Mouse (Mus musculus) lung, embryonic 14.5 days (tissue): ENCODE results near the gene Tpgs1. TPM values are rescaled to one million over a fixed set of nuclear protein-coding genes. Genes with fewer than 3 reads are reported as not detected.

Source experiments
- ATAC-seq: fragments of 200-750 bp; cut with Nextera tagmentation; 2 replicates; pipeline ENCODE4 v1.8.0; 2017; ENCODE audit warnings: mild to moderate bottlenecking, moderate TSS enrichment, moderate library complexity; ENCODE audit not compliant: insufficient read depth
- DNase-seq: peaks from one replicate; pipeline ENCODE4 v3.0.0-alpha.2; 2015
- H3K27ac ChIP-seq: fragments of 300-500 bp; sonication (generic); 2 replicates; pipeline ENCODE4 v1.5.1; 2014; ENCODE audit warnings: low read depth, mild to moderate bottlenecking, moderate library complexity
- H3K27me3 ChIP-seq: fragments of 300-500 bp; sonication (generic); 2 replicates; pipeline ENCODE4 v1.6.1; 2014; ENCODE audit warnings: low read length, control low read depth; ENCODE audit not compliant: insufficient read depth
- H3K36me3 ChIP-seq: fragments of 300-500 bp; sonication (generic); 2 replicates; pipeline ENCODE4 v1.6.1; 2014; ENCODE audit warnings: control low read depth; ENCODE audit not compliant: insufficient read depth
- H3K4me1 ChIP-seq: fragments of 300-500 bp; sonication (generic); 2 replicates; pipeline ENCODE4 v1.6.1; 2014; ENCODE audit warnings: antibody characterized with exemption, control low read depth; ENCODE audit not compliant: insufficient read depth
- H3K4me2 ChIP-seq: fragments of 300-500 bp; sonication (generic); 2 replicates; pipeline ENCODE4 v1.6.1; 2014; ENCODE audit warnings: mild to moderate bottlenecking
- H3K4me3 ChIP-seq: fragments of 300-500 bp; sonication (generic); 2 replicates; pipeline ENCODE4 v1.5.1; 2014; ENCODE audit warnings: low read depth, low read length
- H3K9ac ChIP-seq: fragments of 300-500 bp; sonication (generic); 2 replicates; pipeline ENCODE4 v1.6.1; 2014
- H3K9me3 ChIP-seq: fragments of 300-500 bp; sonication (generic); 2 replicates; pipeline ENCODE4 v1.6.1; 2016; ENCODE audit warnings: low read depth, low read length, control low read depth
- CTCF ChIP-seq: IDR thresholded peaks from 2 replicates; pipeline ENCODE4 v1.5.1; 2016; ENCODE audit warnings: antibody characterized with exemption, low read depth
- WGBS: fragments of 180-500 bp; shearing (Covaris S2); extraction: QIAGEN DNeasy Blood & Tissue Kit; methylation state at CpG from one replicate; pipeline ENCODE4 v1.1.7; 2014; 5-methylcytosine and 5-hydroxymethylcytosine counted together
- polyA plus RNA-seq: library from polyadenylated mRNA; unstranded; fragments of >200 nt; fragmentation: Nextera tagmentation; extraction: Ambion mirVana; gene quantifications from 2 replicates; pipeline ENCODE4 v1.2.1, GENCODE M21; 2014

Tpgs1 gene
- polyA plus RNA-seq, 1 experiment from 2014 or later = 56.4 TPM

DNA sequence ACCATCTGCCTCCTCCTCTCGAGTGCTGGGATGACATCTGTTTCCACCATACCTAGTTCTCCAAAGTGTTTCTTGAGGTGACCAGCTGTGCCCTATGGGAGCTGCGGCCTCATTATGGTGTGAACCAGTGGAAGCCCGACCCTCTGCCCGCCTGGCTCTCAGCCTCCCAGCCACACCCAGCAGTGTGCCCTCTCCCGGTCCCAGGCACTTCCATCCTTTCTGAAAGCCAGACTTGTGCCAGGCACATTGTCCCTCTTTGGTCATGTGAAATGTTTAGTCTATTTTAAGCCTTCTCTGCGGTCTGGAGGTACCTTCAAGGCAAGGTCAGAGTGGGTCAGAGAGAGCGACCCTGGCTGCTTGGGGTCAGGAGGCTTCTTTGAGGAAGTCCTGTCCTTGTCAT lies 54.5 kb downstream of the Tpgs1 start:
- no peak overlapping the region for H3K9ac ChIP-seq
- no peaks in the 10 kb centered on the region for H3K9me3 ChIP-seq
- no peak overlapping the region for H3K4me2 ChIP-seq
- no peaks in the 10 kb centered on the region for H3K4me1 ChIP-seq
- ATAC-seq = no peak
- no peak for TF ChIP-seq CTCF
- no peak overlapping the region for H3K4me3 ChIP-seq
- H3K27me3 ChIP-seq = peaks cover 4% of the 10 kb centered on the region; the same call in 1 of the 2 replicates
- DNase-seq = no peak
- H3K27ac ChIP-seq = no peak overlapping the region
- H3K36me3 ChIP-seq = no peaks in the 10 kb centered on the region
- WGBS = 67% methylated on average over 7 of the region's 7 CpGs

Other genes starting within 250 kb of the Tpgs1 start
- not detected in 2 replicates for gene Vmn2r83, start 200.6 kb upstream of the Tpgs1 start, polyA plus RNA-seq
- gene Plpp2, start 135.6 kb upstream of the Tpgs1 start, polyA plus RNA-seq = 34.9 and 37.1 TPM in 2 replicates
- gene Mier2, start 114.2 kb upstream of the Tpgs1 start, polyA plus RNA-seq = 49.6 and 55.3 TPM in 2 replicates
- gene Theg, start 82.0 kb upstream of the Tpgs1 start, polyA plus RNA-seq = not detected in 2 replicates
- gene C2cd4c, start 55.3 kb upstream of the Tpgs1 start, polyA plus RNA-seq = not detected in 2 replicates
- gene Shc2, start 31.5 kb upstream of the Tpgs1 start, polyA plus RNA-seq = 5.8 and 7.1 TPM in 2 replicates
- not detected in 2 replicates for gene Odf3l2, start 23.6 kb upstream of the Tpgs1 start, polyA plus RNA-seq
- 0.93 and 1.2 TPM in 2 replicates for gene Madcam1, start 4.8 kb upstream of the Tpgs1 start, polyA plus RNA-seq
- 88.2 and 92.9 TPM in 2 replicates for gene Cdc34, start 12.8 kb downstream of the Tpgs1 start, polyA plus RNA-seq
- 0.24 and 0.84 TPM in 2 replicates for gene Gzmm, start 19.7 kb downstream of the Tpgs1 start, polyA plus RNA-seq
- 842 and 871 TPM in 2 replicates for gene Bsg, start 35.1 kb downstream of the Tpgs1 start, polyA plus RNA-seq
- gene Hcn2, start 47.3 kb downstream of the Tpgs1 start, polyA plus RNA-seq = 0.14 TPM in 1 of 2 replicates, not detected in the other
- gene Polrmt, start 77.2 kb downstream of the Tpgs1 start, polyA plus RNA-seq = 44.2 and 44.6 TPM in 2 replicates
- 0.30 and 0.41 TPM in 2 replicates for gene Fgf22, start 85.7 kb downstream of the Tpgs1 start, polyA plus RNA-seq
- gene Rnf126, start 97.6 kb downstream of the Tpgs1 start, polyA plus RNA-seq = 107 and 123 TPM in 2 replicates
- 12.2 and 12.4 TPM in 2 replicates for gene Fstl3, start 107.9 kb downstream of the Tpgs1 start, polyA plus RNA-seq
- gene Prss57, start 121.6 kb downstream of the Tpgs1 start, polyA plus RNA-seq = 0.11 TPM in 1 of 2 replicates, not detected in the other
- 68.1 and 72.4 TPM in 2 replicates for gene Palm, start 124.2 kb downstream of the Tpgs1 start, polyA plus RNA-seq
- gene Misp, start 151.6 kb downstream of the Tpgs1 start, polyA plus RNA-seq = 5.0 and 6.1 TPM in 2 replicates
- gene Ptbp1, start 185.1 kb downstream of the Tpgs1 start, polyA plus RNA-seq = 355 and 366 TPM in 2 replicates
- gene Prtn3, start 205.1 kb downstream of the Tpgs1 start, polyA plus RNA-seq = 3.5 and 3.7 TPM in 2 replicates
- 31.3 and 37.4 TPM in 2 replicates for gene Plppr3, start 205.3 kb downstream of the Tpgs1 start, polyA plus RNA-seq
- gene Elane, start 216.9 kb downstream of the Tpgs1 start, polyA plus RNA-seq = 0.18 and 0.26 TPM in 2 replicates
- gene Cfd, start 221.5 kb downstream of the Tpgs1 start, polyA plus RNA-seq = not detected in 2 replicates
- gene Med16, start 239.6 kb downstream of the Tpgs1 start, polyA plus RNA-seq = 55.5 and 58.7 TPM in 2 replicates
- gene Gm26602, start 241.5 kb downstream of the Tpgs1 start, polyA plus RNA-seq = 4.1 TPM in 1 of 2 replicates, not detected in the other
- gene Kiss1r, start 247.6 kb downstream of the Tpgs1 start, polyA plus RNA-seq = 0.70 and 1.2 TPM in 2 replicates